Mouse (Mus musculus): ENCODE data around the gene Fhl2. TPM values are rescaled to one million over a fixed set of nuclear protein-coding genes. Genes with fewer than 3 reads are reported as not detected.
"Not testable (repeated sequence)": the region's sequence is repeated elsewhere in the genome, so short reads cannot be mapped to it uniquely, and the experiment has no call there.

Gene Fhl2
- total RNA-seq, 1 experiment from 2014 or later, result 0.32 TPM

GRCm38 (mm10) chr1:43157907-43158306, 38.9 kb downstream of the Fhl2 start:
- no peak for ATAC-seq (replicated peaks; ENCODE audit: low read depth, poor library complexity, severe bottlenecking)

DNA sequence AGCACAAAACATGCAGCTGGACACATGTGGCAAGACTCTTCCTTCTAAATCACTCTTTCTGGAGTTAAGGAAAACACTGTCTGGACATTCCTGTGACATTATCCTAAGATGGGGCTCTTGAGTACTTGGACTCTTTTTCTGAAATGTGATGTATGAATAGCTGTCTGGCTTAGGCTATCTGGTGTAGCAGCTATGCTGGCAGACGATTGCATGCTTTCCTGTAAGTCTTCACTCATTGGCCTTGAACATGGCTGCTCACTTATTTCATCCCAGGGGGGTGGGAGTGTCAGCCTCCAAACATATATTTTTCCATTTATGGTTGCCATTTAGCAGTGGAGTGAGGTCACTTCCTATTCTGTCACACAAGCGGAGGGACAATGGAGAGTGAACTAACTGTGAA, 42.3 kb downstream of the Fhl2 start:
- ATAC-seq (replicated peaks; ENCODE audit: low read depth, poor library complexity, severe bottlenecking), result no peak

DNA sequence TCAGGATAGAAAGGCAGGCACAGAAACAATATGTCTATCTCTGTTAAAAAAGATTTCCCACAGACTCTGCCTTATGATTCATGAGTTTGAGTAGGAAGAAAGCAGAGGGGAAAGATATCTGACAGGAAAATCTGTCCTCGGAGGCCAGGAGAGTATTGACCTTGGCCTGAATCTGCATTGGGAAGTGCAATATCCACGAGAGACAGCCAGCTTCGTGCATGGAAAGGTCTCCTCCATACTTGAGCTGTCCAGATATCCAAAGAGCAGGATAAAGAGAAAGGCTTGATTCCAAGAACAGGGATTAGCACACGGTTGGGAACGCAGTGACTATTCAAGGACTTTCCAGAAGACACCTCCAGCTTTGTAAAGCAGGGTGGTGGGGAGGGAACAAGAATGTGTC, 43.2 kb downstream of the Fhl2 start:
- no peak for ATAC-seq (replicated peaks; ENCODE audit: low read depth, poor library complexity, severe bottlenecking)

DNA sequence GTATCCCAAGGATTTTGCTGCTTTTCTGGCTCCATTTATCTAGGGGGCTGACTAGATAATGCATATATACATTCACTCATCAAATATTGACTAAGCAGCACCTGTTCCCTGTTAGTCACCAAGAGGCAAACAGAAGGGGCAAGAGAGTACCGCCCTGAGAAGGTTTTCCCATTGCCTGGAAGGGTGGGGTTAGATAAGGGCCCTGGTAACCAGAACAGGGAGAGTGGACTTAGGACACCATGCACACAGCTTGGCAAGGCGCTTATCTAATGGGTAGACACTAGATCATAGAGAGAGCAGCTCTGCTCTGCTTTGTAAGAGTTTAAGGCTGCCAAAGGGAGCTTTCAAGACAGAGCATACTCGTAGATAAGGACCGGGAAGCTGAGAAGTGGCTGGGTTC, 44.2 kb downstream of the Fhl2 start:
- no peak for ATAC-seq (replicated peaks; ENCODE audit: low read depth, poor library complexity, severe bottlenecking)

DNA sequence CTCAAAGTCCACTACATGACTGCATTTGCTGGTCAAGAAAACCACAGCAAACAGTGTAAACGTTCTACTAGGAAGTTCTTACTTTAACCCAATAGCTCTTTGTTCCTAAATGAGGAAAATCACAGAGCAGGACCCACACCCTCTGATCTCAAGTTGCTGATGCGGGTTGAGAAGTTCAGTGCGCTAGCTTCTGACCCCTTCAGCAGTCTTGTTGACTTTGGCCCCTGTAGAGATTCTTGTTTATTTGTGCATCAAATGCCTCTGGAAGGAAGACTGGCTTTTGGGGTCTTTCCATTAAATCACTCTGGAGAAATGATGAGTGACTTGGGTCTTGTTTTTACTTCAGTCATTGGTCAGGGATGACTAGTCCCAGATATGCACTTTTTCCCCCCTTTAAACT, 46.6 kb downstream of the Fhl2 start:
- no peak for ATAC-seq (replicated peaks; ENCODE audit: low read depth, poor library complexity, severe bottlenecking)

GRCm38 (mm10) chr1:43147474-43147873, 49.3 kb downstream of the Fhl2 start:
- no peak for ATAC-seq (replicated peaks; ENCODE audit: low read depth, poor library complexity, severe bottlenecking)

DNA sequence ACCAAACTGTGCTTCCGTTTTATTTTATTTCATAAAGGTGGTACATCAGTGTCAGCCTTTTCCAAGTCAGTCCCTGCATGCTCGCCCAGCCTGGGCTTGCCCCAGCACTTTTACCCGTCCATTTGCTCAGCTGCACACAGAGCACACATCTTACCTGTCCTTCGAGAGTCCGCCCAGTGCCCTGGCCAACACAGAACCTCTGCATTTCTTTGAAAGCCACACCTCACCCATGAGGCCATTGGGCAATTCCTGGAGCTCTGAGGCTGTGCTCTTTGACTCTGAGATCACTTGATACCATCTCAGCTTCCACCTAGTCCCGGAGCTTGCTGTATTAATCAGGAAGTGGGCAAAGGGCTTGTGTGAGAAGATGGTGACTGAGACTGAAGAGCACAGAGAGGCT, 51.4 kb downstream of the Fhl2 start:
- no peak for ATAC-seq (replicated peaks; ENCODE audit: low read depth, poor library complexity, severe bottlenecking)

DNA sequence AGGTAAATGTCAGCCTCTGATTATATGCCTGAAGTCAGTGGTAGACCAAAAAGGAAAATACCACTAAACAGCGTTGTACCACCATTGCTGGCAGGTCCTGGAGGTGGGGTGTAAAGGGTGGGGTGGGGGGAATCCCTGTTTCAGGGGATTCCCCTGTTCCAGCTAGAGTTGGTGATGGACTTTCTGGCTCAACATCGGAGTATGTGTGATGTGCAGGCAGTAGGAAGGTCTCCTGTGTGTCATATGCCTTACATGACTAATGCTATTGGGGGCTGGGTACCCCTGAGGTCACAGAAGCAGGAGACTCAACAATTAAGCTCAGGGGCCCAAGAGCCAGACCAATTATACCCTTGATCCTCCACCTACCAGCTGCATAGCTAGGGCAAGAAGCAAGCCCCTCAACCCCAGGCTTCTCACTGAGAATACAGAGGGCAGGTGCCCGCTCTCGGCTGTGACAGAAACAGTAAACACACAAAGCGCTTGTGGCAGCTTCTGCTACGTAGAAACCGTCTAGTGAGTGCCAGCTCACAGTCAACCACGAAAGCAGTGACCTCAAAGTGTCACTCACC, 52.4 kb downstream of the Fhl2 start:
- no peak for ATAC-seq (replicated peaks; ENCODE audit: low read depth, poor library complexity, severe bottlenecking)

- no peak for ATAC-seq (replicated peaks; ENCODE audit: low read depth, poor library complexity, severe bottlenecking)
Measured at GRCm38 (mm10) chr1:43143791-43144190, 53.0 kb downstream of the Fhl2 start.

DNA sequence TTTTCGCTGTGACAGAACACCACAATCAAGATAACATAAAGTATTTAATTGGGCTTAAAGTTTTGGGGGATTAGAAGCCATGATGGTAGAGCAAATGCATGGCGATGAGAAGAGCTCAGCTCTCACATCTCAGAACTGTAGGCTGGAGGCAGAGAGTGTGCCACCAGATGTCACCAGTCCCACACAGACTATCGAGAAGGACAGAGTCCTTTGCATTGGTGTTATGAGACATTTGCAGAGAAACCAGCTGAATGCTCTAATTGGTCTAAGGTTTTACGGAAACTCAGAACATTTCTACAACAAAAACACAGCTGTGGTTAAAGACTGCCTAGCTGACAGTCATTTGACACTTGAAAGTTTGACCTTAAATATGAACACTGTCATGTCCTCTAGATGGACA, 53.5 kb downstream of the Fhl2 start:
- no peak for ATAC-seq (replicated peaks; ENCODE audit: low read depth, poor library complexity, severe bottlenecking)

GRCm38 (mm10) chr1:43142849-43143248, 53.9 kb downstream of the Fhl2 start:
- no peak for ATAC-seq (replicated peaks; ENCODE audit: low read depth, poor library complexity, severe bottlenecking)

DNA sequence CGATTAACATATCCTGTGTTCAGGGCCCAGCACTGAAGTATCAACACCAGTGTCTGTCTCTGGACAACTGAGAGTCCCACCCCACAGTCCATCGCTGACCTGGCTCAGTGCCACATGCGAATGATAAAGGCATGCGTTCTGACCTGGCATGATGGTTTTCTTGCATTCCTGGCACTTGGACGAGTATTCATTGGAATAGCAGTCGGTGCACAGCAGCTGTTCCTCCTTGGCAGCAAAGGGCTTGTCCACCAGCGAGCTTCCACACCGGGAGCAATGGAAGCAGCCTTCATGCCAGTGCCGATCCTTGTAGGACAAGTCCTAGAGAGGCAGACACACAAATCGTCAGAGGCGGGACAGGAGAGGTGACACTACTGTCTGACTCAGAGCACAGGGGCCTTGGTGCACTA, 55.2 kb downstream of the Fhl2 start:
- ATAC-seq (replicated peaks; ENCODE audit: low read depth, poor library complexity, severe bottlenecking), result no peak

- peak; percentile 97 for ATAC-seq (replicated peaks; ENCODE audit: low read depth, poor library complexity, severe bottlenecking)
Measured at GRCm38 (mm10) chr1:43139587-43140266, 57.1 kb downstream of the Fhl2 start.

- no peak for ATAC-seq (replicated peaks; ENCODE audit: low read depth, poor library complexity, severe bottlenecking)
Measured at GRCm38 (mm10) chr1:43138268-43138812, 58.4 kb downstream of the Fhl2 start.

DNA sequence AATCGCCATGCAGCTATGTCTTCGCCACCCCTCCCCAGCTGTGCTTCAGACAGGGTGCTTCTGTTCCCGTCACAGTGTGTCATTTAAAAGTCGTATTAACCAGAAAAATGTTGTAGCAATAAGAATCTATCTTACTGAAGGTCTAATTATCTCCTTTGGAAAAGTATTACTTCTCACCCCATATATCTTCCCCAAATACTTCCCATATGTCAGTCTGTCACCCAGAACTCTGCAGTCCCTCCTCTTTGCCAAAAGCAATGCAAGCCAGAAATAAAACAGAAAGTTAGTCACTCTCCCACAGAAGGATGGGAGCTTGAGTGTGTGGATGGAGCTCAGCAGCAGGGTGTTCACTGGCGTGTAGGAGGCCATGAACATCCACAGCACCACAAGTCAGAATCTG, 59.5 kb downstream of the Fhl2 start:
- no peak for ATAC-seq (replicated peaks; ENCODE audit: low read depth, poor library complexity, severe bottlenecking)

DNA sequence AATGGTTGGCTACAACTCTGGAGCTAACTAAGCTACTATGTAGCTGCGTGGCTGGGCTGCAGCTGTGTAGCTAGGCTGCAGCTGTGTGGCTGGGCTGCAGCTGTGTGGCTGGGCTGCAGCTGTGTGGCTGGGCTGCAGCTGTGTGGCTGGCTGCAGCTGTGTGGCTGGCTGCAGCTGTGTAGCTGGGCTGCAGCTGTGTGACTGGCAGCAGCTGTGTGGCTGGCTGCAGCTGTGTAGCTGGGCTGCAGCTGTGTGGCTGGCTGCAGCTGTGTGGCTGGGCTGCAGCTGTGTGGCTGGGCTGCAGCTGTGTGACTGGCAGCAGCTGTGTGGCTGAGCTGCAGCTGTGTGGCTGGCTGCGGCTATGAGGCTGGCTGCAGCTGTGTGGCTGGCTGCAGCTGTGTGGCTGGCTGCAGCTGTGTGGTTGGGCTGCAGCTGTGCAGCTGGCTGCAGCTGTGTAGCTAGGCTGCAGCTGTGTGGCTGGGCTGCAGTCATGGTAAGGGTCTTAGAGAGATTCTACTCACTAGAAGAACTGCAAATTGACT, 60.2 kb downstream of the Fhl2 start:
- ATAC-seq (replicated peaks; ENCODE audit: low read depth, poor library complexity, severe bottlenecking), result not testable (repeated sequence)

GRCm38 (mm10) chr1:43131591-43131990, 65.2 kb downstream of the Fhl2 start:
- no peak for ATAC-seq (replicated peaks; ENCODE audit: low read depth, poor library complexity, severe bottlenecking)

DNA sequence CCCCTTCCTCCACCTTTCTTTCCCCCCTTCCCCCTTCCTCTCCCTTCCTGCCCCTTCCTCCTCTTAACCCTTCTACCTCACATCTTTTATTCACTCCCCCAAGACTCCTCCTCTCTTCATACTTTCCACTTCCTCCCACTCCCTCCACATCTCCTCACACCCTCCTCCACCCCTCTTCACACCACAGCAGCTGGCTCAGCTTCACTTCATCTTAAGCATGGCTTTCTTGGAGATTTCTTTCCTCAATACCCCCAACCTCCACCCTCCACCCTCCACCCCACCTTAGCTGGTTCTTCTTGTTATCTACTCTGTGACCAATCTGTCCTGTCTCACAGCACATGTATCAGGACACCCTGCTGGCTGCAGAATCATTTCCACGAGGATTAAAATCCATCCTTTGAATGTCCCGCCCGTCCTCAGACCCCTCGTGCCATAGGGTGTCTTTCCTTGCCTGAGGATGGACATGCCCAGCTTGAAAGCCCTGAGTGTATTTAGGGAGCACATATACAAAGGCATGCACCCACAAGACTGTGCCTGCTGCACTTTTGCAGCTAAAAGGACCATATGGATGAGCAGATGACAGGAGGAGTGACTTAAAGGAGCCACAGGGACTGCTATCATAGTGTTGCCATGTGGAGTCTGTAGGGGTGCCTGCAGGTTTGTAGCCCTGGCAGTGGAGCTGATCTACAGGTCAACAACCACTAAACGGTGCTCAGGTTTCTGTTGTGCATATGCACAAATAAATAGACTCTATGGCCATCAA, 66.4 kb downstream of the Fhl2 start:
- no peak for ATAC-seq (replicated peaks; ENCODE audit: low read depth, poor library complexity, severe bottlenecking)

DNA sequence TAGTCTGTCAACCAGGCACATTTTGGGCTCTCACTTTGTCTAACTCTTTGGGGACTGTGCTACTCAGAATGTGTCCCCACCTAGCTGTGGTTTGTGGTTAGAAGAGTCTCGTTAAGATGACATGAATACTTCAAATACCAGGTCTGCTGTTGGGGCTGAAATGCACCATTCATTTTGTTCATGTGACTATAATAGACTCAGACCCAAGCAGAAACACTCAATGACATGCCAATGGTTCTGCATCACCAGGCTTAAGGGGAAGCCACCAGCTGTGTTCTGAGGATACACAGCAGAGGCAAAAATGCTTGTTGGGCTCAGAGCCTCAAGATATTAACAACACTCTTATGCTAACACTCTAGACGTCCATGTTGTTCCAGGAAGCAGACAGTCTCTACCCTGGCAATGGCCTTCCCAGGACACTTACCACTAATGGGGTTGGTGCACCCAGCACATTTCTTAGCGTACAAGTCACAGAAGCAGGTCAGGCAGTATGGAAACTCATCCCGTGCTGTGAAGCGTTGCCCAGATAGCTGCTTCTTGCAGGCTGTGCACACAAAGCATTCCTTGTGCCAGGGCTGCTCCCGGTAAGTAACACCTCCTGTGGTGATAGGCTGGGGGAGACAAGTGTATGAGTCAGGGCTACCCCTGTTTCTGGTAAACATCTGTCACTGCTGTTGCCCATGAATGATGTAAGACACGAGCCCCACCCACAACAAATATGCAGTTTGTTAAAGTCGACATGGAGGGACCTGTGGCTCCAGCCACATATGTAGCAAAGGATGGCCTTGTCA, 68.8 kb downstream of the Fhl2 start:
- no peak for ATAC-seq (replicated peaks; ENCODE audit: low read depth, poor library complexity, severe bottlenecking)

DNA sequence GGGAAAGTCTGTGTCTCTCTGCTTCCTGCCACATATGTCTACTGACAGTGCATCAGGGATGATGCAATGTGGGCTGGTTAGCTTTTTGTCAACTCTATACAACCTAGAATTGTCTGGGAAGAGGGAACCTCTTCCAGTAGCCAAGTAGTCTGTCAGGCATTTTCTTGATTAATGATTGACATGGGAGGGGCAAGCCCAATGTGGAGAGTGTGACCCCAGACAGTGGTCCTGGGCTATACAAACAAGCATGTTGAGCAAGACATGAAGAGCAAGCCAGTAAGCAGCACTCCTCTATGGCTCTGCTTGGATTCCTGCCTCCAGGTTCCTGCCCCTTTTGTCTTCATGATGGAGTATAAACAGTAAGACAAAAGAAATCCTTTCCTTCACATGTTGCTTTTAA, 69.6 kb downstream of the Fhl2 start:
- ATAC-seq (replicated peaks; ENCODE audit: low read depth, poor library complexity, severe bottlenecking), result no peak
